Mouse (Mus musculus): ENCODE results near the gene Spats2. TPM values are rescaled to one million over a fixed set of nuclear protein-coding genes. Genes with fewer than 3 reads are reported as not detected.

The Spats2 gene
- polyA plus RNA-seq, 1 experiment from 2014 or later, result 50.5 TPM

DNA sequence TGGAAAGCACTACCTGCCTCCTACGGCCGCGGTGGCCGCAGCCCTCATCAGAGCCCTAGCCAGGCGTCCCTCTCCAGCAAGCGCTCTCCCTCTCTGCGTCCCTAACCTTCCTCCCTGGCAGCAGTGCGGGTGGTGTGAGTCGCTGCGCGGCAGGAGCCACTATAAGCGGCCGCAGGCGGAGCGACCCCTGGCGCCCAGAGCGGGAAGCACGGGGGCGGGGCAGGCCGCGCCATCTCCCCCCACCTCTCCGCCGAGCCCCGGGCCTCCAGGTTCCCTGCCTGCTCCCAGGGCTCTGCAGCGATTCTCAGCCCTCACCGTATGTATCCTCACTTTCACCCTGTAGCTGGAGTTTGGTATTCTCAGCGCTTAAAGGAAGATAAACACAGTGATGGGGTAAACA is 37.4 kb upstream of the Spats2 start:
- under 1% methylated on average over 27 of the region's 27 CpGs for WGBS
- H3K27me3 ChIP-seq, result peaks cover 100% of the 10 kb centered on the region
- no peak overlapping the region for H3K27ac ChIP-seq
- H3K4me2 ChIP-seq (replicated peaks), result peak overlapping the region; percentile 58
- H3K9ac ChIP-seq, result peak overlapping the region; percentile 39
- H3K36me3 ChIP-seq, result peaks cover 5% of the 10 kb centered on the region
- peak; percentile 78 for ATAC-seq (ENCODE audit: low FRiP score, low read depth)
- no peaks in the 10 kb centered on the region; the same call in 1 of the 2 replicates for H3K9me3 ChIP-seq
- H3K4me1 ChIP-seq, result peaks cover 25% of the 10 kb centered on the region
- peak overlapping the region; percentile 34 for H3K4me3 ChIP-seq

DNA sequence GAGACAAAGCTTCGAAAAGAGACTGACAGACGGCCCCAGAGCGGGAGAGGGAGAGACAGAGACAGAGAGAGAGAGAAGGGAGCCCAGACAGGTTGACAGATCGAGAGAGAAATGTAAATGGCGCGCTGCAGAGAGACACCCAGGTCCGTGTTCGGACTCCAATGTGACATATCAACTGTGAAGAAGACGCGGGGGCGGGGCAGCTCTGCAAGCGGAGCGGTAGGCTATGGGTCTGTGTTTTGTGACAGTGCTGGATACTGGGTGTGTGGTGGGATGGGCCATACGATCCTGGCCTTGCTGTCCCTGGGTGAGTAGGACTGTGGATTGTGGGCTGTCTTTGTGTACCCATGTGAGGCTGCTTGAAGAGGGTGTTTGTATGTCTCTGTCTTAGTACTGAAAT is 36.6 kb upstream of the Spats2 start:
- H3K27ac ChIP-seq, result no peak overlapping the region
- no peak for ATAC-seq (ENCODE audit: low FRiP score, low read depth)
- peaks cover 100% of the 10 kb centered on the region for H3K27me3 ChIP-seq
- no peaks in the 10 kb centered on the region for H3K36me3 ChIP-seq
- no peak overlapping the region for H3K9ac ChIP-seq
- peaks cover 31% of the 10 kb centered on the region for H3K4me1 ChIP-seq
- WGBS, result 12% methylated on average over 14 of the region's 14 CpGs
- H3K4me3 ChIP-seq, result no peak overlapping the region
- peak overlapping the region; percentile 58; the same call in 1 of the 2 replicates for H3K4me2 ChIP-seq (replicated peaks)
- no peaks in the 10 kb centered on the region; the same call in 1 of the 2 replicates for H3K9me3 ChIP-seq

DNA sequence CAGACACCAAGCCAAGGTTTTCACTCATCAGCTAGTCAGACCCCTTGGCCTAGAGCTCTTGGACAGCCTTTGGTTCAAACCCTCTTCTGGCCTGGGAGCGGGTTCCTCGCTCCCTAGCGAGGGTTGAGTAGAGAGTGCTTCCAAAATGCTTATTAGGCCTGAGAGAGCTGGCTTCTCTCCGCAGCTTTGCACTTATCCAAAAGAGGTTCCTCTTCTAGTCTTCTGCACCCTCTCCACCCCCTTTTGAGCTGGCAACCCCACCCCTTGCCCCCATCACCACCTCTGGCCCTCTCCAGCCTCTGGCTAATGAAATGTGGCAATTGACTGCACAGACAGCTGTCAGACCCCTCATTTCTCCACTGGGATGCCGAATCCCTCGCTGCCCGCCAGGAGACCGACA is 32.8 kb upstream of the Spats2 start, which contains the start of gene Dnajc22:
Dnajc22 (plus strand) TSS at position 301 of the 400 bp plus-strand sequence.
- H3K9ac ChIP-seq, result peak within 1 kb of the TSS; percentile 60
- no peaks in the 10 kb centered on the region for H3K9me3 ChIP-seq
- peaks cover 48% of the 10 kb centered on the region for H3K4me1 ChIP-seq
- H3K27me3 ChIP-seq, result peaks cover 98% of the 10 kb centered on the region
- H3K4me2 ChIP-seq (replicated peaks), result peak within 1 kb of the TSS; percentile 80
- H3K27ac ChIP-seq, result no peak within 1 kb of the TSS
- ATAC-seq (ENCODE audit: low FRiP score, low read depth), result no peak
- WGBS, result 22% methylated on average over 8 of the region's 8 CpGs
- H3K4me3 ChIP-seq, result peak within 1 kb of the TSS; percentile 46
- H3K36me3 ChIP-seq, result no peaks in the 10 kb centered on the region

DNA sequence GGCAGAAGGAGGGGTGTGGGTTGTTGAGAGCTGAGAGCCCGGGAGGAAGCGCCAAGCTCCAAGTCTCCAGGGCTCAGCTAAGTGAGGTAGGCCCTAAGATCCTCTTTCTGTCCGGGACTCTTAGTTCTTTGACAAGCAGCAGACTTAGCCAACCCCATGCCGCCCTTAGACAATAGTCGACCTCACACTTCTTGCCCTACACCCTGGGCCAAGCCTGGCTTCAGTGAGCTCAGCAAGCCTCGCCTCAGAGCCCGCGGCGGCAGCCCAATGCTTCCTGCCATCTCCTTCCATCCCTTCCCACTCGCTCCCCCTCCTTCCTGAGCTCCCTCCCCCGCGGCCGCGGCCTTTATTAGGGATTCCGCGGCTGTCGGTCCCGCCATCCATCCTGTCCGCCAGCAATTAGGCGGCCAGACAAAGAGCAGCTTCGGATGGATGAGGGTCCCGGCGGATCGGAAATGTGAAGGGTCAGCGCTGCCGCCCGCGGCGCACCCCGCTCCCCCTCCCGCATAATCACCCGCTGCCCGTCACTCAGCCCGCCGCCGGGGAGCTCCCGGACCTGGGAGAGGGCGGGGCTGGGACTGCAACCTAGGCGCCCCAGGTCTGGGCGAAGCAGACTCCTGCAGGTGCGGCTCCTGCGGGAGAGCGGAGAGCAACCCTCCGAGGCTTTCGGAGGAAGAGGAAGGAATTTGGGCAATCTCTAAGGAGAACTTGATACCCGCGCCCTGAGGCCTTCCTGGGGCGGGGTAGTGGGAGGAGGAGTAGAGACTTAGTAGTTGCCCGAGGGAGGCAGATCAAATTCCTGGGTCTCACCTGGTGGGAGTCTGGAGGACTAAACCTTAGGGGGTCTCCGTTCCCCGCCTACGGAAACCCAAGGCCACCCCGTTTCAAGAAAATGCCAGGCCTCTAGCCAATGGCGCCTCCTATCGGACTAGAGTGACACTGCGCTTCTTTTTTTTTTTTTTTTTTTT is 32.1 kb upstream of the Spats2 start:
- peaks cover 48% of the 10 kb centered on the region for H3K4me1 ChIP-seq
- no peak overlapping the region for H3K27ac ChIP-seq
- H3K4me2 ChIP-seq (replicated peaks), result peak overlapping the region; percentile 80
- no peaks in the 10 kb centered on the region for H3K36me3 ChIP-seq
- peak overlapping the region; percentile 60 for H3K9ac ChIP-seq
- no peak for ATAC-seq (ENCODE audit: low FRiP score, low read depth)
- H3K27me3 ChIP-seq, result peaks cover 98% of the 10 kb centered on the region
- peak overlapping the region; percentile 46 for H3K4me3 ChIP-seq
- 1% methylated on average over 56 of the region's 56 CpGs for WGBS
- H3K9me3 ChIP-seq, result no peaks in the 10 kb centered on the region

DNA sequence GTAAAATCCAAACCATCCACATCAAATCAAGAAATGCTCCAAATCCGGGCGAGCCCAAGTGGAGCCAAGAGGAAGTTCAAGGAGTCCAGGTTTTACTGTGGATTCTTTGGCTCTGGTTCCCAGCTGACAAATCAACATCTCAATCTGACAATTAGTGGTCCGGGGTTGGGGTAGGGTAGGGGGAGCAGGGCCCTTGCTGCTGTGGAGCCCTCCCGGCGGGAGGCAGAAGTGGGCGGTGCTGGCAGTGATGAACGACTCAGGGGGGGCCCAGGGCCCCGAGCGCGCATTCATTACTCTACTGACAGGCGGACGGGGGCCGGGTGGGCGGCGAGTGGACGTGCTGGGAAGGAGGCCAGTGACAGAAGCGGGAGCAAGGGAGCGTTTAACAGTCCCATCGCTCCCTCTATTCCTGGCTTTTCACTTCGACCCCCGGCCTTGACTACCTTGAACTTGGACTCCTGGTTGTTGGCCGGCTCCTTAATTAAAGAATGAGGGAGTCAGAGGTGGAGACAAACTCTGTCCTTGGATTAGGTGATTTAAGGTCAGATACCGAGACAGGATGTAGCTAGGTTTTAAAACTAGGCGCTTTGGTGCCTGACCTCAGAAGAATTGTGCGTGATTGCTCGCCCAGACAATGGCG is 31.0 kb upstream of the Spats2 start:
- H3K4me2 ChIP-seq (replicated peaks), result peak overlapping the region; percentile 31
- H3K27me3 ChIP-seq, result peaks cover 98% of the 10 kb centered on the region
- peak overlapping the region; percentile 15; the same call in 1 of the 2 replicates for H3K4me3 ChIP-seq
- no peaks in the 10 kb centered on the region for H3K9me3 ChIP-seq
- H3K9ac ChIP-seq, result no peak overlapping the region
- no peak overlapping the region for H3K27ac ChIP-seq
- H3K36me3 ChIP-seq, result no peaks in the 10 kb centered on the region
- WGBS, result 1% methylated on average over 27 of the region's 27 CpGs
- ATAC-seq (ENCODE audit: low FRiP score, low read depth), result no peak
- H3K4me1 ChIP-seq, result peaks cover 51% of the 10 kb centered on the region

DNA sequence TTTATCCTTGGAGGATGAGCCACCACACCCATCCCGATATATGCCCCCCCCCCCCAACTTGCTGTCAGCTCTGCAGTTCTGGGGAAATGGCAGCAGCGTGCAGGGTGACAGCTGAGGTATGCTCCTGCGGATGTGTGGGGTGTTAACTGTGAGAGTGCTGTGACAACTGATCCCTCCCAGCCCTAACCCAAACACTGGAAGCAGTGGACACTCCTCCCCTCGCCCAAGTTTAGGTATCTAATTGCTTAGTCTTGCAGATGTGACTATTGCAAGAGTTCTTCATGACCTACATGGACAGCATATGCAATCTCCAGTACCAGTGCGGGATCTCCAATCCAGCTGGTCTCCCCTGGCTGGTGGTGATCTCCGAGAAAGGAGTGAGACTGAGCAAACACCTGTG is 30.4 kb upstream of the Spats2 start:
- Histone ChIP-seq H3K4me1 (peaks cover 51% of the 10 kb centered on the region), H3K27ac (no peak overlapping the region), H3K4me2 (replicated peaks) (no peak overlapping the region), H3K9me3 (no peaks in the 10 kb centered on the region), H3K9ac (no peak overlapping the region), H3K27me3 (peaks cover 97% of the 10 kb centered on the region), H3K36me3 (no peaks in the 10 kb centered on the region), H3K4me3 (no peak overlapping the region)
- no peak for ATAC-seq (ENCODE audit: low FRiP score, low read depth)
- WGBS, result 3% methylated on average over 6 of the region's 6 CpGs

DNA sequence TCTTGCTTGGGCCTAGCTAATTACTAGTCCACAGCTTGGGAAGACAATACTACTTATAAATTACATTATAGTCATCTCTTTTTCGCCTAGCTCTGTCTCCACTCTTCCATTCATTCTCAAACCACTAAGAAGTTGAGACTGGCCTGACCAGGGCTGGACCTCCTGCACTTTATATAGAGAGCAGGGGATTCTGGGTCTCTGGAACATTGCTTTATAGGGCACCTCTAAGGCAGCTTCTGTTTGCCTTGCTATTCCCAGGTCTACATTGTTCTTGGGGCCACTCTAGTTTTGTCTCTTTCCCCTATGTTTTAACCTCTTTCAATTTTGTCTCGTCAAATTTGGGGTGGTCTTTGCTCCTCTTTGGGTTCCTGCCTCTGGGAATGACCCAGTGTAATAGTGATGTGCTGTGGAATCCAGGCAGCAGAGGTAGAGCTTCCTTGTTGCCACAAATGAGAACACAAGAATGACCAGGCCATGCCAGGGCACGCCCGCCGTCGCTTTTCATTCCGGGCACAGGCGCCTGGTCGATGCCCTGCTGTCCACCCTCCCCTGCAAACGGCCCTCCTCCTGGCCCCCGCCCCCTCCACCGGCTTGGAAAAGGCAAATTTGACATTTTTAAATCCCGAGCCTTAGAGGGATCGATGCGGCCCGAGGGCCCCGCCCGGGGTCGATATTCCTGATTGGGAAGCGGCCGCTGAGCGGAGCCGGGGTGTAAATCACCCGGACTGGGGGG is 29.5 kb upstream of the Spats2 start:
- H3K4me2 ChIP-seq (replicated peaks), result peak overlapping the region; percentile 80
- 2% methylated on average over 24 of the region's 24 CpGs for WGBS
- peak overlapping the region; percentile 46 for H3K4me3 ChIP-seq
- peak overlapping the region; percentile 36 for H3K9ac ChIP-seq
- H3K27me3 ChIP-seq, result peaks cover 93% of the 10 kb centered on the region
- no peak for ATAC-seq (ENCODE audit: low FRiP score, low read depth)
- H3K36me3 ChIP-seq, result no peaks in the 10 kb centered on the region
- H3K27ac ChIP-seq, result no peak overlapping the region
- H3K9me3 ChIP-seq, result no peaks in the 10 kb centered on the region
- H3K4me1 ChIP-seq, result peaks cover 51% of the 10 kb centered on the region

DNA sequence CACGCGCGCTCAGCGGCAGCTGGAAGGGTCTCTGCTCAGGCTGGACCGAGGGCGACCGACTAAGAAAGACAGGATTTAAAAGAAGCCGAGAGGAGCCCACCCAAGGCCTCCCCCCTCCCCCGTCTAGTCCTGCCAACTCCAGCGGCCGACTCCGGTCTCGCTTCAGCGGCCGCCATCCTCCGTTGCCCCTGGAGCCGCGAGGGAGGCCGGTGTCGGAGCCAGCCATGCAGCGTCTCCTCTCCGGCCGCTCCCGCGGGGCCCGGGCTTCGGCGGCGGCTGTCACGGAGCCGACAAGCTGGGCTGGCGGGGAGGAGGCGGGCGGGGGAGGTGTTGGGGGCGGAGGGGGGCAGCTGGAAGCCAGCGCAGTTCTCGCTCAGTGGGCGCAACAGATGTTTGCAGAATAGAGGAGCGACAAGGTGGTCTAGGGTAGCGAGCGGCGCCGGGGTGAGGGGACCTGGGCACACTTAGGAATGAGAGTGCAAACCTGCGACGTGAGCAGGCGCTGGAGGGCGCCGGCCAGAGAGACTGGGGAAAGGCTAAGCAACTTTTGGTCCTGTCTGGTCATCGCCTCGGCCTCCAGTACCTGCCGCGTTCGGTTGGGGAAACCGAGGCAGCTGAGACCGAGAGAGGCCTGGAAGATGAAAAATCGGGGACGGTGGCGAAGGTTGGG is 28.8 kb upstream of the Spats2 start:
- Histone ChIP-seq H3K36me3 (no peaks in the 10 kb centered on the region), H3K27me3 (peaks cover 91% of the 10 kb centered on the region), H3K27ac (no peak overlapping the region), H3K4me2 (replicated peaks) (peak overlapping the region; percentile 80), H3K4me3 (peak overlapping the region; percentile 46), H3K9ac (peak overlapping the region; percentile 36), H3K4me1 (peaks cover 51% of the 10 kb centered on the region), H3K9me3 (no peaks in the 10 kb centered on the region)
- WGBS, result under 1% methylated on average over 47 of the region's 58 CpGs
- ATAC-seq (ENCODE audit: low FRiP score, low read depth), result 0 out of 2 replicates have a peak, but pooled peaks have one; percentile 7

DNA sequence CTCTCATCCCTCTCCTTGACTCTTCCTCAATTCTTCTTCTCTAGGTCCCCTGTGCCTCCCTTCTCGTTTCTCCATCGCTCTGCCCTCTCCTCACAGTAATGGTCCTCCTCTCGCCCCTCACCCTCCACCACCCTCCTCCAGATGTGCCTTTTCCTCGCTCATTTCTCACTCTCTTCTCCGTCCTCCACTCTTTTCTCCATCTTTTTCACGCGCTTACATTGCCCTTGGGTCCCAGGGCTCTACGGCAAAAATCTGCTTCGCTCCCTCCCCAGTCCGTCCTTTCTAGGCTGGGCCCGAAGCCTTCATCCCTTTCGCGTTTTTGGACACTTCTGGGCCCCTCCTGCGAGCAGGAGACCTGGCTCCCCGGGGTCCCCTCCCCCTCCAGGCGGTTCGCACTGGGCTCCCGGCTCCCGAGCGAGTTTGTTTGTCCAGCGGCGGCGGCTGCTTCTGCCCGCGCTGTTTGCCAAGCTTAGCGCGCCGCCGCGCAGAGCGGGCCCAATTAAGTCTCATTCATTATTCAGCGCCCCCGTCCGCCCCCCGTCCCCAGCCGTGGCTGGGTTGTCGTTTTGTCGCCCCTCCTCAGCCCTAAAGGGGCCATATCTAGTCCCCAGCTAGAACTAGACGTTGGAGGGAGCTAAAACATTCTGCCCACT is 27.8 kb upstream of the Spats2 start:
- peaks cover 81% of the 10 kb centered on the region for H3K27me3 ChIP-seq
- no peak for ATAC-seq (ENCODE audit: low FRiP score, low read depth)
- H3K36me3 ChIP-seq, result no peaks in the 10 kb centered on the region
- peak overlapping the region; percentile 80 for H3K4me2 ChIP-seq (replicated peaks)
- H3K9ac ChIP-seq, result peak overlapping the region; percentile 59
- H3K4me1 ChIP-seq, result peaks cover 51% of the 10 kb centered on the region
- peak overlapping the region; percentile 46 for H3K4me3 ChIP-seq
- 1% methylated on average over 39 of the region's 39 CpGs for WGBS
- H3K9me3 ChIP-seq, result no peaks in the 10 kb centered on the region
- no peak overlapping the region for H3K27ac ChIP-seq

DNA sequence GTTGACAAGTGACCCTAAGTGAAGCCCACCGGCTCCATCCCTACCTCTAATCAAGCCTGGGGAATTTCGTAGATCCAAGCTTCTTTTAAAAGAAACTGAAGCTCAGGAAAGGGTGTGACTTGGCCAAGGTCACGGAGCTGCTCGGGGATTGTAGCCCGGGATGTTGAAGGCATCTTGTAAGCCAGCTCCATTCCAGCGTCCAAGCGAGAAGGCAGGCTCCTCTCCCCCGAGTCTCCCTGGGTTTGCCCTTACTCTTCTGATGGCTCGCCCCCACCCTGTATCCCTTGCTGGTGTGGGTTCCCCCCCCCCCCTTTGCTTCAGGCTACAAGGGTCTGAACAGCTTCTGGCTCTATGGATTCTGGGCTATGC is 27.2 kb upstream of the Spats2 start:
- Histone ChIP-seq H3K4me1 (peaks cover 46% of the 10 kb centered on the region), H3K36me3 (no peaks in the 10 kb centered on the region), H3K27ac (no peak overlapping the region), H3K4me2 (replicated peaks) (peak overlapping the region; percentile 80), H3K4me3 (peak overlapping the region; percentile 46), H3K27me3 (peaks cover 76% of the 10 kb centered on the region), H3K9me3 (no peaks in the 10 kb centered on the region), H3K9ac (peak overlapping the region; percentile 59)
- WGBS, result 2% methylated on average over 9 of the region's 9 CpGs
- ATAC-seq (ENCODE audit: low FRiP score, low read depth), result no peak

DNA sequence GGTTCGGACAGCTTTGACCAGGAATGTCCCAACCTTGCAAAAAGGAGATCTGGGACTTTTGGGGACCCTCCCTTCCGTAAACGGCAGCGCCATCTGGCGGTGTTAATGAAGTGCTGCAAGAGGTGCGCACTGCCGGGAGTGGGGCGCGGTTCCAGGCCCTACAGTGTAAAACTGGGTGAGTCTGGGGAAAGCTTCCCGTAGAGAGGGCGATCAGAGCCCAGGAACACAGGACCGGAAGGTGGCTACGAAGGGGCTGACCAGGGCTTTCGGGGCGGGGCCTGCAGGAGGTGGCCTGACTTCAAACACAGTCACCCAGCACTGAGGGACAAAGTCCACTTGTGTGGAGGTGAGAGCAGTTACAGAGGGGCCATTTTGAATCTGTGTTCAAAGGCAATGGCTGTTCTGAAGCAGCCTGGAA is 26.6 kb upstream of the Spats2 start:
- Histone ChIP-seq H3K4me1 (peaks cover 40% of the 10 kb centered on the region), H3K27ac (no peak overlapping the region), H3K4me2 (replicated peaks) (peak overlapping the region; percentile 80), H3K36me3 (no peaks in the 10 kb centered on the region), H3K9ac (0 out of 2 replicates have a peak overlapping the region, but pooled peaks have one; percentile 25), H3K4me3 (peak overlapping the region; percentile 46), H3K9me3 (no peaks in the 10 kb centered on the region), H3K27me3 (peaks cover 70% of the 10 kb centered on the region)
- under 1% methylated on average over 15 of the region's 15 CpGs for WGBS
- ATAC-seq (ENCODE audit: low FRiP score, low read depth), result peak; percentile 20; the same call in 1 of the 2 replicates

Measured in limb, embryonic 13.5 days (tissue).